Mouse (Mus musculus) limb, embryonic 15.5 days (tissue): ENCODE measurements at regions not wholly inside any gene's neighbourhood (a gene's known extent, or its start where the extent isn't known, plus 50 kb on each side); places are given as distances from the start of the nearest gene placed in this dataset.

Experiments used
- ATAC-seq: fragments of 200-750 bp; cut with Nextera tagmentation; 2 replicates; pipeline ENCODE4 v1.8.0; 2017; ENCODE audit warnings: low read depth, moderate TSS enrichment; ENCODE audit not compliant: insufficient number of reproducible peaks, low FRiP score, low TSS enrichment
- H3K27ac ChIP-seq: fragments of 300-500 bp; sonication (generic); 2 replicates; pipeline ENCODE4 v1.5.1; 2015; ENCODE audit warnings: moderate library complexity, mild to moderate bottlenecking, inconsistent platforms
- H3K27me3 ChIP-seq: fragments of 300-500 bp; sonication (generic); 2 replicates; pipeline ENCODE4 v1.6.1; 2015; ENCODE audit warnings: inconsistent platforms
- H3K36me3 ChIP-seq: fragments of 300-500 bp; sonication (generic); 2 replicates; pipeline ENCODE4 v1.6.1; 2015; ENCODE audit warnings: inconsistent platforms
- H3K4me1 ChIP-seq: fragments of 300-500 bp; sonication (generic); 2 replicates; pipeline ENCODE4 v1.6.1; 2015; ENCODE audit warnings: inconsistent platforms
- H3K4me2 ChIP-seq: fragments of 300-500 bp; sonication (generic); 2 replicates; pipeline ENCODE4 v1.6.1; 2015; ENCODE audit warnings: mild to moderate bottlenecking, inconsistent platforms
- H3K4me3 ChIP-seq: fragments of 300-500 bp; sonication (generic); 2 replicates; pipeline ENCODE4 v1.5.1; 2015; ENCODE audit warnings: mild to moderate bottlenecking, inconsistent platforms
- H3K9ac ChIP-seq: fragments of 300-500 bp; sonication (generic); 2 replicates; pipeline ENCODE4 v1.6.1; 2015; ENCODE audit warnings: inconsistent platforms
- H3K9me3 ChIP-seq: fragments of 300-500 bp; sonication (generic); 2 replicates; pipeline ENCODE4 v1.6.1; 2016; ENCODE audit warnings: inconsistent platforms
- WGBS: fragments of 180-500 bp; shearing (Covaris S2); methylation state at CpG from one replicate; pipeline ENCODE4 v1.1.7; 2015; 5-methylcytosine and 5-hydroxymethylcytosine counted together

GRCm38 (mm10) chr2:173405629-173406028 is 116.8 kb upstream of the 1700021F07Rik start:
- Histone ChIP-seq H3K9me3 (no peaks in the 10 kb centered on the region), H3K4me2 (no peak overlapping the region), H3K27ac (no peak overlapping the region), H3K4me1 (peaks cover 27% of the 10 kb centered on the region), H3K27me3 (no peaks in the 10 kb centered on the region), H3K36me3 (no peaks in the 10 kb centered on the region), H3K9ac (no peak overlapping the region), H3K4me3 (no peak overlapping the region)
- 48% methylated on average over 12 of the region's 12 CpGs for WGBS
- no peak for ATAC-seq

GRCm38 (mm10) chr2:173406344-173407094 is 115.9 kb upstream of the 1700021F07Rik start:
- H3K9ac ChIP-seq = no peak overlapping the region
- H3K4me1 ChIP-seq = peaks cover 27% of the 10 kb centered on the region
- H3K36me3 ChIP-seq = no peaks in the 10 kb centered on the region
- H3K27me3 ChIP-seq = no peaks in the 10 kb centered on the region
- peak overlapping the region; percentile 68 for H3K27ac ChIP-seq
- no peak overlapping the region for H3K4me3 ChIP-seq
- H3K4me2 ChIP-seq = no peak overlapping the region
- H3K9me3 ChIP-seq = no peaks in the 10 kb centered on the region
- ATAC-seq = peak; percentile 59; the same call in 1 of the 2 replicates
- WGBS = 25% methylated on average over 13 of the region's 13 CpGs

- no peaks in the 10 kb centered on the region for H3K27me3 ChIP-seq
- H3K9ac ChIP-seq = no peak overlapping the region
- 38% methylated on average over 3 of the region's 3 CpGs for WGBS
- H3K36me3 ChIP-seq = no peaks in the 10 kb centered on the region
- H3K4me3 ChIP-seq = no peak overlapping the region
- no peak overlapping the region for H3K4me2 ChIP-seq
- H3K27ac ChIP-seq = peak overlapping the region; percentile 68; the same call in 1 of the 2 replicates
- no peaks in the 10 kb centered on the region for H3K9me3 ChIP-seq
- ATAC-seq = peak; percentile 42; the same call in 1 of the 2 replicates
- peaks cover 27% of the 10 kb centered on the region for H3K4me1 ChIP-seq
These were observed 115.3 kb upstream of the 1700021F07Rik start for GRCm38 (mm10) chr2:173407133-173407532.

GRCm38 (mm10) chr2:173408681-173409081 is 113.7 kb upstream of the 1700021F07Rik start:
- peaks cover 31% of the 10 kb centered on the region for H3K4me1 ChIP-seq
- no peak for ATAC-seq
- no peaks in the 10 kb centered on the region for H3K9me3 ChIP-seq
- WGBS = 78% methylated on average over 5 of the region's 5 CpGs
- no peak overlapping the region for H3K4me2 ChIP-seq
- no peak overlapping the region for H3K9ac ChIP-seq
- no peak overlapping the region for H3K4me3 ChIP-seq
- H3K36me3 ChIP-seq = no peaks in the 10 kb centered on the region
- no peak overlapping the region for H3K27ac ChIP-seq
- H3K27me3 ChIP-seq = no peaks in the 10 kb centered on the region

- H3K4me2 ChIP-seq = no peak overlapping the region
- peaks cover 38% of the 10 kb centered on the region for H3K4me1 ChIP-seq
- no peaks in the 10 kb centered on the region for H3K27me3 ChIP-seq
- no peak overlapping the region for H3K9ac ChIP-seq
- no peaks in the 10 kb centered on the region for H3K36me3 ChIP-seq
- 36% methylated on average over 16 of the region's 16 CpGs for WGBS
- H3K9me3 ChIP-seq = no peaks in the 10 kb centered on the region
- H3K4me3 ChIP-seq = no peak overlapping the region
- no peak overlapping the region for H3K27ac ChIP-seq
- ATAC-seq = no peak
These were observed 113.0 kb upstream of the 1700021F07Rik start for GRCm38 (mm10) chr2:173409433-173409832.

GRCm38 (mm10) chr2:173413906-173414656 is 108.3 kb upstream of the 1700021F07Rik start:
- peak; percentile 62 for ATAC-seq
- peak overlapping the region; percentile 63 for H3K27ac ChIP-seq

GRCm38 (mm10) chr2:173415429-173415828 is 107.0 kb upstream of the 1700021F07Rik start:
- no peak overlapping the region for H3K9ac ChIP-seq
- H3K4me1 ChIP-seq = peaks cover 19% of the 10 kb centered on the region
- H3K4me2 ChIP-seq = no peak overlapping the region
- ATAC-seq = no peak
- H3K27ac ChIP-seq = no peak overlapping the region
- 79% methylated on average over 7 of the region's 7 CpGs for WGBS
- H3K36me3 ChIP-seq = no peaks in the 10 kb centered on the region
- no peak overlapping the region for H3K4me3 ChIP-seq
- H3K9me3 ChIP-seq = no peaks in the 10 kb centered on the region
- H3K27me3 ChIP-seq = no peaks in the 10 kb centered on the region

More at GRCm38 (mm10) chr2:173413906-173414656, 108.3 kb upstream of the 1700021F07Rik start:
- no peak overlapping the region for H3K9ac ChIP-seq
- H3K9me3 ChIP-seq = no peaks in the 10 kb centered on the region
- no peak overlapping the region for H3K4me3 ChIP-seq
- no peaks in the 10 kb centered on the region for H3K27me3 ChIP-seq
- H3K4me2 ChIP-seq = no peak overlapping the region
- H3K36me3 ChIP-seq = no peaks in the 10 kb centered on the region
- peaks cover 17% of the 10 kb centered on the region for H3K4me1 ChIP-seq
- WGBS = 41% methylated on average over 18 of the region's 18 CpGs

- no peak overlapping the region for H3K4me3 ChIP-seq
- H3K36me3 ChIP-seq = no peaks in the 10 kb centered on the region
- H3K27me3 ChIP-seq = no peaks in the 10 kb centered on the region
- H3K4me2 ChIP-seq = no peak overlapping the region
- peaks cover 19% of the 10 kb centered on the region for H3K4me1 ChIP-seq
- no peak for ATAC-seq
- no peaks in the 10 kb centered on the region for H3K9me3 ChIP-seq
- no peak overlapping the region for H3K9ac ChIP-seq
- no peak overlapping the region for H3K27ac ChIP-seq
- WGBS = 71% methylated on average over 1 of the region's 1 CpGs
These were observed 105.5 kb upstream of the 1700021F07Rik start for GRCm38 (mm10) chr2:173416921-173417320.

- H3K27ac ChIP-seq = no peak overlapping the region
- H3K4me3 ChIP-seq = no peak overlapping the region
- no peaks in the 10 kb centered on the region for H3K36me3 ChIP-seq
- no peak overlapping the region for H3K4me2 ChIP-seq
- no peak overlapping the region for H3K9ac ChIP-seq
- 85% methylated on average over 7 of the region's 7 CpGs for WGBS
- ATAC-seq = no peak
- peaks cover 12% of the 10 kb centered on the region for H3K4me1 ChIP-seq
- no peaks in the 10 kb centered on the region for H3K27me3 ChIP-seq
- H3K9me3 ChIP-seq = no peaks in the 10 kb centered on the region
These were observed 103.4 kb upstream of the 1700021F07Rik start for GRCm38 (mm10) chr2:173418951-173419350.

GRCm38 (mm10) chr2:173419972-173420391 is 102.4 kb upstream of the 1700021F07Rik start:
- 69% methylated on average over 10 of the region's 10 CpGs for WGBS
- peak; percentile 55; the same call in 1 of the 2 replicates for ATAC-seq
- Histone ChIP-seq H3K9ac (no peak overlapping the region), H3K9me3 (no peaks in the 10 kb centered on the region), H3K4me1 (peaks cover 8% of the 10 kb centered on the region; the same call in 1 of the 2 replicates), H3K27ac (peak overlapping the region; percentile 7; the same call in 1 of the 2 replicates), H3K4me2 (no peak overlapping the region), H3K27me3 (no peaks in the 10 kb centered on the region), H3K4me3 (no peak overlapping the region), H3K36me3 (no peaks in the 10 kb centered on the region)

- Histone ChIP-seq H3K36me3 (no peaks in the 10 kb centered on the region), H3K9ac (no peak overlapping the region), H3K4me3 (no peak overlapping the region), H3K27ac (peak overlapping the region; percentile 7; the same call in 1 of the 2 replicates), H3K4me1 (peaks cover 8% of the 10 kb centered on the region; the same call in 1 of the 2 replicates), H3K27me3 (no peaks in the 10 kb centered on the region), H3K4me2 (no peak overlapping the region), H3K9me3 (no peaks in the 10 kb centered on the region)
- no peak for ATAC-seq
- 47% methylated on average over 5 of the region's 5 CpGs for WGBS
These were observed 101.9 kb upstream of the 1700021F07Rik start for GRCm38 (mm10) chr2:173420481-173420880.

GRCm38 (mm10) chr2:173424875-173425274 is 97.5 kb upstream of the 1700021F07Rik start:
- H3K4me1 ChIP-seq = peaks cover 6% of the 10 kb centered on the region; the same call in 1 of the 2 replicates

More at GRCm38 (mm10) chr2:173424875-173425274, 97.5 kb upstream of the 1700021F07Rik start:
- Histone ChIP-seq H3K27ac (no peak overlapping the region), H3K36me3 (no peaks in the 10 kb centered on the region), H3K4me3 (no peak overlapping the region), H3K9ac (no peak overlapping the region), H3K4me2 (no peak overlapping the region), H3K27me3 (no peaks in the 10 kb centered on the region), H3K9me3 (no peaks in the 10 kb centered on the region)
- 86% methylated on average over 7 of the region's 7 CpGs for WGBS
- ATAC-seq = no peak
